Mouse (Mus musculus): Measurements from ENCODE around the gene Gemin7. TPM values are rescaled to one million over a fixed set of nuclear protein-coding genes. Genes with fewer than 3 reads are reported as not detected.
A peak's percentile ranks its signal among the peaks of the same experiment; 100 is the strongest.

Gene Gemin7
- total and polyA plus RNA-seq, 3 experiments: 63.2 to 101 (median 64.4) TPM

DNA sequence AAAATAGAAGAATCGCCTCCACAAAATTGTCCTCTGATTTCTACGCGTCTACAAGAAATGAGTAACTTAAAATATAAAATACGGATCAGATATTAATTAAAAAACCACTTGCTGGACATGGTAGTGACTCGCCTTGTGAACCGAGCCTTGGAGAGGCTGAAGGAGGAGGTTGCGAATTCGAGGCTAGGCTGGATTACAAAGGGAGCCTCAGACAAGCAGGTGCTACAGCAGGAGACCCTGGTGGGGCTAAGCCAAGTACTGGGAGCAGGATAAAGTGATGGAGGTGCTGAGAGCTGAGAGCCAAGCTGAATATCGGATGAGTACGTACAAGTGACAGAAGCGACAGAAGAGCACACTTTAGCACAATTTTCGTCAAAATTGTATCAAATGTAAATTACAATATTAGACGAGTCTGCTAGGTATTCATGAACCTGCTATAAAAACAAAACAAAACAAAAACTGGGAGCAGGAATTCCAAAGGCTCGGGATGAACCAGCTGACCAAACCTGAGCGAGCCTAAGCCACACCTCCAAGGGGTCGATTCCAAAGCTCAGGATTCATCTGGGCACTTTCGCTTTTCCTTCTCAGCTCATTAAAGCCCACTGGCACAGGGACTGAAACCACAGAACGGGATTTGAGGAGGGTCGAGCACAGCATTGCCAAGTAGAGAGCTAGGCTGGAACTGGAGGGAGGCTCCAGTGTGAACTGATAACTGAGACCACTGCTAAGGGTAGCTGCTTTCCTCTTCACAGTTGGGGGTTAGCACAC lies 14.6 kb downstream of the Gemin7 start, which contains the start of gene Ppp1r37:
TSS of gene Ppp1r37 (minus strand) at position 434 of the 768 bp plus-strand sequence.
- Histone ChIP-seq H3K79me2 (replicated peaks; ENCODE audit: control insufficient read depth, extremely low read depth, insufficient read depth, poor library complexity, severe bottlenecking) (peaks cover 39% of the 10 kb centered on the region), H3K9ac (ENCODE audit: insufficient read depth, low read depth) (peak within 1 kb of the TSS; percentile 93), H3K4me3 (replicated peaks in 1 of 3; ENCODE audit: low read depth in 2 of 3, low read length in 2 of 3, poor library complexity in 1 of 3) (peak within 1 kb of the TSS; percentile 88 to 98 (median 91)), H3K4me2 (ENCODE audit: insufficient read depth, low read depth, poor library complexity, severe bottlenecking) (peak within 1 kb of the TSS; percentile 58), H3K27ac (ENCODE audit: insufficient read depth, low read depth) (peak within 1 kb of the TSS; percentile 69), H3K9me3 (replicated peaks; ENCODE audit: low read length) (peaks cover 13% of the 10 kb centered on the region), H3K36me3 (replicated peaks in 1 of 2; ENCODE audit: control insufficient read depth in 1 of 2, insufficient read depth in 1 of 2, low read length in 1 of 2) (peaks cover 29 to 64% of the 10 kb centered on the region in 2 experiments), H3K4me1 (ENCODE audit: control insufficient read depth in 1 of 2, insufficient read depth in 2 of 2) (peaks cover 8 to 41% of the 10 kb centered on the region in 2 experiments), H3K27me3 (replicated peaks) (no peaks in the 10 kb centered on the region)
- dilution Hi-C loops (cut with MboI; ENCODE audit: extremely low pct_ligation_motif_present, extremely low pct_unique_long_range_greater_than_20kb, low sequenced_read_pairs): no loop called here
- in situ Hi-C loops (cut with MboI; ENCODE audit: low pct_ligation_motif_present, low pct_unique_long_range_greater_than_20kb, low sequenced_read_pairs): loop anchor here (25.0 kb wide), 1 partner anchor 151 kb away; the partner anchor contains the start of genes Ckm and Klc3
- TF ChIP-seq EP300 (IDR thresholded peaks at IDR 0.05; ENCODE audit: low read length): 0 out of 2 replicates have a peak, but pooled peaks have one; percentile 14
- no peak for TF ChIP-seq POLR2A (IDR thresholded peaks at IDR 0.05; ENCODE audit: low read depth, low read length)
- no peak for DNase-seq (ENCODE audit: extremely low read depth)

DNA sequence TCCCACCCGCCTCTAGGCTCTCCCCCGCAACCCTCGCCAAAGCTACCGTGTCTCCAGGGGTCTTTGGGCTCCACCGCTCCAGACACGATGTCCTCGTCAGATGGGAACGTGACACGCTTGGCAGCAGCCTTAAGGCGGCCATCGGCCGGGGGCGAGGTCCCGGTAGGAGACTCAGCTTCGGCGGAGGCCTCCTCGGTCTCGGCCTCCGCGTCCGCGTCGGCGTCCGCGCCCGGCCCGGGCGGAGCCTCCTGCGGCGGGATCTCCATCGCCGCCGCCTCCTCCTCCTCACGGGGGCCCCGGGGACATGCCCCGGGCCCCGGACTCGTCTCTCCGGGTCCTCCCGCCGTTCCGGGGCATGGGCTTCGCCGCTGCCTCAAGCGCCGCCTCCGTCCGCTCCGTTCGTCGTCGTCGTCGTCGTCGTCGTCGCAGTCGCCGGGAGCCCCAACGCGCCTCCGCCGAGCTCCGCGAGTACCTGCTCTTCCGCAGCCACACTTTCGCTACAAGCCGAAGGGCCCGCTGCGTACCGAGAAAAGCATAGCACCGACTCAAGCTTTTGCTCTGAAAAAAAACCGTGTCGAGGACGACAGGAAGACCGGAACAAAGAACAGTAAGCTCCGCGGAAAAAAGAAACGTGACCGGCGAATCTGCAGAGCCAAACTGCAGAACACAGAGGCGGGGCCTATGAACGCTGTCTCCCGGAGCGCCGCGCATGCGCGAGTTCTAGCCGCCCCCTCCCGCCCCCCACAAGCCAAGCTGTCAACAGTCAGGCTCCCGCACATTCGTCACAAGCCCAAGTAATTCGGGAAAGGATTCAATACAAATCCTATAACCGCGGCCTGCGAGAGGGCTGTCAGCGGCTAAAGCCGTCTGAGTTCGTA lies 15.4 kb downstream of the Gemin7 start:
- peak overlapping the region; percentile 93 for H3K9ac ChIP-seq (ENCODE audit: insufficient read depth, low read depth)
- DNase-seq (ENCODE audit: extremely low read depth): peak; percentile 85
- dilution Hi-C loops (cut with MboI; ENCODE audit: extremely low pct_ligation_motif_present, extremely low pct_unique_long_range_greater_than_20kb, low sequenced_read_pairs): no loop called here
- H3K36me3 ChIP-seq (replicated peaks in 1 of 2; ENCODE audit: control insufficient read depth in 1 of 2, insufficient read depth in 1 of 2, low read length in 1 of 2): peaks cover 27 to 66% of the 10 kb centered on the region in 2 experiments
- in situ Hi-C loops (cut with MboI; ENCODE audit: low pct_ligation_motif_present, low pct_unique_long_range_greater_than_20kb, low sequenced_read_pairs): loop anchor here (25.0 kb wide), 1 partner anchor 150 kb away; the partner anchor contains the start of genes Ckm and Klc3
- H3K4me3 ChIP-seq (replicated peaks in 1 of 3; ENCODE audit: low read depth in 2 of 3, low read length in 2 of 3, poor library complexity in 1 of 3): peak overlapping the region; percentile 88 to 98 (median 91)
- H3K4me2 ChIP-seq (ENCODE audit: insufficient read depth, low read depth, poor library complexity, severe bottlenecking): peak overlapping the region; percentile 71
- peak overlapping the region; percentile 69 for H3K27ac ChIP-seq (ENCODE audit: insufficient read depth, low read depth)
- peaks cover 13% of the 10 kb centered on the region for H3K9me3 ChIP-seq (replicated peaks; ENCODE audit: low read length)
- H3K27me3 ChIP-seq (replicated peaks): no peaks in the 10 kb centered on the region
- H3K79me2 ChIP-seq (replicated peaks; ENCODE audit: control insufficient read depth, extremely low read depth, insufficient read depth, poor library complexity, severe bottlenecking): peaks cover 41% of the 10 kb centered on the region
- H3K4me1 ChIP-seq (ENCODE audit: control insufficient read depth in 1 of 2, insufficient read depth in 2 of 2): peaks cover 8 to 44% of the 10 kb centered on the region in 2 experiments
- peak; percentile 42 for TF ChIP-seq NELFE (IDR thresholded peaks at IDR 0.05; ENCODE audit: low read depth, low read length)
- peak; percentile 99 for TF ChIP-seq MAZ (IDR thresholded peaks at IDR 0.05; ENCODE audit: low read depth, low read length)
- no peak for TF ChIP-seq JUN (IDR thresholded peaks at IDR 0.05; ENCODE audit: insufficient read depth, low read depth, low read length)
- TF ChIP-seq NRF1 (IDR thresholded peaks at IDR 0.05; ENCODE audit: low read depth, low read length): peak; percentile 96
- TF ChIP-seq IRF4 (IDR thresholded peaks at IDR 0.05; ENCODE audit: low read depth, low read length): peak; percentile 69
- TF ChIP-seq UBTF (IDR thresholded peaks at IDR 0.05; ENCODE audit: low read depth, low read length): peak; percentile 88
- peak; percentile 61; the same call in 1 of the 2 replicates for TF ChIP-seq ELF1 (IDR thresholded peaks at IDR 0.05; ENCODE audit: low read depth, low read length)
- no peak for TF ChIP-seq CTCF (conservative IDR thresholded peaks at IDR 0.05 in 1 of 2, IDR thresholded peaks at IDR 0.05 in 1 of 2; ENCODE audit: low read depth in 2 of 2, low read length in 2 of 2)
- no peak for TF ChIP-seq JUND (conservative IDR thresholded peaks at IDR 0.05; ENCODE audit: low read depth, low read length)
- no peak; the same call in 1 of the 2 replicates for TF ChIP-seq ZMIZ1 (IDR thresholded peaks at IDR 0.05; ENCODE audit: low read depth, low read length)
- peak; percentile 88 for TF ChIP-seq HCFC1 (IDR thresholded peaks at IDR 0.05; ENCODE audit: low read depth, low read length)
- TF ChIP-seq CHD1 (IDR thresholded peaks at IDR 0.05; ENCODE audit: low read depth, low read length): no peak
- TF ChIP-seq BHLHE40 (IDR thresholded peaks at IDR 0.05; ENCODE audit: low read depth, low read length): peak; percentile 99
- peak; percentile 100 for TF ChIP-seq ZC3H11A (IDR thresholded peaks at IDR 0.05; ENCODE audit: low read depth, low read length)
- TF ChIP-seq TCF12 (IDR thresholded peaks at IDR 0.05; ENCODE audit: low read depth, low read length): no peak; the same call in 1 of the 2 replicates
- TF ChIP-seq SMC3 (IDR thresholded peaks at IDR 0.05; ENCODE audit: low read depth, low read length): no peak
- TF ChIP-seq MYC (IDR thresholded peaks at IDR 0.05; ENCODE audit: low read depth, low read length): peak; percentile 80; the same call in 1 of the 2 replicates
- peak; percentile 57; the same call in 1 of the 2 replicates for TF ChIP-seq POLR2AphosphoS2 (IDR thresholded peaks at IDR 0.05; ENCODE audit: low read depth, low read length)
- TF ChIP-seq MEF2A (IDR thresholded peaks at IDR 0.05; ENCODE audit: borderline replicate concordance, low read depth, low read length): peak; percentile 72
- peak; percentile 69; the same call in 1 of the 2 replicates for TF ChIP-seq KAT2A (IDR thresholded peaks at IDR 0.05; ENCODE audit: insufficient replicate concordance, low read length)
- no peak for TF ChIP-seq USF2 (conservative IDR thresholded peaks at IDR 0.05; ENCODE audit: low read depth, low read length)
- TF ChIP-seq POLR2A (IDR thresholded peaks at IDR 0.05; ENCODE audit: low read depth, low read length): peak; percentile 68
- 0 out of 2 replicates have a peak, but pooled peaks have one; percentile 24 for TF ChIP-seq ETS1 (conservative IDR thresholded peaks at IDR 0.05; ENCODE audit: low read depth, low read length)
- no peak for TF ChIP-seq PAX5 (IDR thresholded peaks at IDR 0.05; ENCODE audit: low read length)
- TF ChIP-seq E2F4 (IDR thresholded peaks at IDR 0.05; ENCODE audit: insufficient replicate concordance, low read depth, low read length): no peak
- TF ChIP-seq RAD21 (IDR thresholded peaks at IDR 0.05; ENCODE audit: low read depth, low read length): no peak
- peak; percentile 81 for TF ChIP-seq MAX (IDR thresholded peaks at IDR 0.05; ENCODE audit: low read length)

Data from CH12.LX (cell line).